Mouse (Mus musculus) brain, embryonic 14.5 days (tissue): ENCODE measurements around the gene Xkr7. TPM values are rescaled to one million over a fixed set of nuclear protein-coding genes. Genes with fewer than 3 reads are reported as not detected.

Source experiments
- DNase-seq: peaks from one replicate; pipeline ENCODE4 v3.0.0-alpha.2; 2011; ENCODE audit warnings: low read depth
- CTCF ChIP-seq: fragments of 200-500 bp; IDR thresholded peaks from 2 replicates; pipeline ENCODE4 v1.5.1; 2012; ENCODE audit warnings: inconsistent platforms, mild to moderate bottlenecking, moderate library complexity, borderline replicate concordance; ENCODE audit not compliant: insufficient read depth, insufficient read length; ENCODE audit errors: extremely low read depth
- POLR2A ChIP-seq: fragments of 200-500 bp; IDR thresholded peaks from 2 replicates; pipeline ENCODE4 v1.6.1; 2012; ENCODE audit warnings: mild to moderate bottlenecking, inconsistent platforms, borderline replicate concordance; ENCODE audit not compliant: poor library complexity, insufficient read depth, insufficient read length, severe bottlenecking; ENCODE audit errors: extremely low read depth
- polyA plus RNA-seq: library from polyadenylated mRNA; depleted of rRNA; stranded (reverse); fragments of >200 nt; gene quantifications from 2 replicates; pipeline ENCODE4 v1.2.3, GENCODE M21; 2012; rRNA removed

Xkr7 gene
- polyA plus RNA-seq, 1 experiment = 18.3 TPM

DNA sequence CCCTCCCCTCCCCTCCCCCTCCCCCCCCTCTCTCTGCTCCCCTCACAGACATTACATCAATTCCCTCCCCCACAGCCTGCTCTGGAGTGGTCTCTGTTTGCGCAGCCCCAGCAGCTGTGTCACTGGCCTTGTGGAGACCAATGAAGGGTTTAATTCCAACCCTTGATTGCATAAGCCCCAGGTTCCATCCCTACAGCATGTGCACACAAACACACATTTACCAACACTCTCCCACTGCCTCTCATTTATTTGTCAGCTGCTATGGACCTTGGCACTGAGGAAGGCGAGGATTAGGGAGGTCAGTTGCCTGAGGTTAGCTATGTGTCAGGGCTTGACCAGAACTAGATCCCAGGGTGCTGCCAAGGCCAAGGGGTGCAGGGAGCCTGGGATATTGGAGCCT lies 44.3 kb downstream of the Xkr7 start:
- peak; percentile 19 for DNase-seq
- no peak for TF ChIP-seq POLR2A
- no peak for TF ChIP-seq CTCF

DNA sequence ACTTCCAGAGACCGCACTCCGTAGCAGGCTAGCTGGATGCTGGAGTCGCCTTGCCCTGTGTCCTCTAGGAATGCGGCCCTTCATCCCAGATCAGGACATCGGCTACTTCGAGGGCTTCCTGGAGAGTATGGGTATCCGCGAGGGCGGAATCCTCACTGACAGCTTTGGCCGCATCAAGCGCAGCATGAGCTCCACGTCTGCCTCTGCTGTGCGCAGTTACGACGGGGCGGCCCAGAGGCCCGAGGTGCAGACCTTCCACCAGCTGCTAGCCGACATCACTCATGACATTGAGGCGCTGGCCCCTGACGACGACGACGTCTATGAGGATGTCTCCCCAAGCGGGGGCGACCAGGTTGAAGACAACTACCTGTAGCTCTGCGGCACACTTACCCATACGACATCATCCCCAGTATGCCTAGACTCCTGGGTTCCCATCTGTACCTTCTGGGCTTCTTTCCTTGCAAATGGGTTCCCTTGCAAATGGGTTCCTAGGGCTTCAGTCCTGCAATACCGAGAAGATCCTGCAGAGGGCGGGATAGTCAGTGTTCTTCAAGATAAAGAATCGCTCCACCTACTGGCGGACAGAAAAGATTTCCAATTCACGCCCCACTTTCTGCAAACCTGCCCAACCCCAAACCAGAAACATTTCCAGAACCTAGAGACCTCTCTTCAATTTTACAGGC lies 49.3 kb downstream of the Xkr7 start:
- DNase-seq = peak; percentile 94

DNA sequence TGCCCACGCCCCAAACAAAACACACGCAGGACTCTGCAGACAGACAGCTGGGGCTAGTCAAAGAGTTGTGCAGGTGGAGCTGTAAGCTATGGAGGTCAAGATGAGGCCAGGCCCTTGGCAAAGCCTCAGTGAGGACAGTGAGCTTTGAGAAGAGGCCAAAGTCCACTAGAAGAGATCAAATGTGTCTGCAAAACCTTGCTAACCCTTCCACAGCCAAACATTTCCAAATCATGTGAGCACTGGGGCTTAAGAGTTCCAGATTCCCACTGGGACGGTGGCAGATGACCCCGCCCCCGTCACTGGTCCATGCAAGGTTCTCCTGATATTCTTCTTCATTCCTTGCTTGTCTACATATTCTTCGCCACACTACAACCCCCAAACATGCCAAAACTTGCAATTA lies 50.2 kb downstream of the Xkr7 start:
- no peak for TF ChIP-seq POLR2A
- TF ChIP-seq CTCF = no peak
- no peak for DNase-seq

More for the DNA sequence above, 49.3 kb downstream of the Xkr7 start:
- TF ChIP-seq CTCF (peak; percentile 94), POLR2A (no peak)

- DNase-seq = no peak
- TF ChIP-seq CTCF = no peak
- no peak for TF ChIP-seq POLR2A
Measured at GRCm38 (mm10) chr2:153083275-153083674, 51.6 kb downstream of the Xkr7 start.

DNA sequence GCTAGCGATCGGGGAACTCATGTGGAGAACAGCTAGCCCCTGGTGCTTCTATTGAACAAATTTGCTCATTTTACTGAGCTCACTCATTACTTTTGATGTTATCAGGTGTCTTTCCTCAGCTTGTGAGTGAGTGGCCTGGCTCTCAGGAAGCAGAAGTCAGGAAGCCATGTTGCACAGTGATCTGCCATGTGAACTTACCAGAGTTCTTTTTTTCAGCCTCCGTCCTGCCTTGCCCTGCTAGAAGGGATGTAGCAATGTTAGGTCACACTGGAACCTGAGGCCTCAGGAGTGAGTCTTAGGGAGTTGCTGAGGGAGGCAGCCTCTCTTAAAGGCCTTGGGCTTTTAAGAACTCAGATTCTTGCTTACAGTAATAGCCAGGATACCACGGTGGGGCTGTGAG lies 52.2 kb downstream of the Xkr7 start:
- TF ChIP-seq POLR2A (no peak), CTCF (no peak)
- no peak for DNase-seq

DNA sequence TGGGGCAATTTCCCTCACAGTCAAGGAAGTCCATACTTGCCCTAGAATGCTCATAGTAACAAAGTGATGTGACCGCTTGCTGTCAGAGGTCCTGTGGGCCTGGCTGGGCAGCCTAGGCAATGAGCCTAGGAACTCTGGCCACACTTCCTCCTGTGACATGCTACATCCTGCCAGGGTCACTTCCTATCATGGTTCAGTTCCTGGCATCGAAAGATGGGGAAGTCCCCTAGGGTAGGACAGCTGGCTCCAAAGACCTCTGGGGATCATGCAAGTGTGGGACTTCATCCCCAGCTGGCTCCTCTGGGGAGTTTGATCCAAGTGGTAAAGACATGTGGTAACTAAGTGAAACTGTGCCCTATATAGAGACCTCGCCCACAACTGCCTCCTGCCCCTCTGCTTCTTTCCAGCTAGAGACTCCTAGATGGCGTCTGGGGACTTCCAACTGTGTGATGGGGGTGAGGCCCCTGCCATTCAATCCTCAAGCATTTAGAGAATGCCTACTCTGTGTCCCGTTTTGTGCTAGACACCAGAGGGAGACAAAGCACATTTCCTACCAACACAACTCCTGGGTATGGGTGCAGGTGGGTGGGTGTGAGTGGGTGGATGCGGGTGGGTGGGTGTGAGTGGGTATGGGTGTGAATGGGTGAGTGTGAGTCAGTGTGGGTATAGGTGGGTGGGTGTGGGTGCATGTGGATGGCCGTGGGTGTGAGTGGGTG lies 52.8 kb downstream of the Xkr7 start:
- no peak for DNase-seq
- no peak for TF ChIP-seq CTCF
- TF ChIP-seq POLR2A = no peak

GRCm38 (mm10) chr2:153085556-153085955 lies 53.9 kb downstream of the Xkr7 start:
- no peak for TF ChIP-seq POLR2A
- no peak for TF ChIP-seq CTCF
- DNase-seq = no peak

DNA sequence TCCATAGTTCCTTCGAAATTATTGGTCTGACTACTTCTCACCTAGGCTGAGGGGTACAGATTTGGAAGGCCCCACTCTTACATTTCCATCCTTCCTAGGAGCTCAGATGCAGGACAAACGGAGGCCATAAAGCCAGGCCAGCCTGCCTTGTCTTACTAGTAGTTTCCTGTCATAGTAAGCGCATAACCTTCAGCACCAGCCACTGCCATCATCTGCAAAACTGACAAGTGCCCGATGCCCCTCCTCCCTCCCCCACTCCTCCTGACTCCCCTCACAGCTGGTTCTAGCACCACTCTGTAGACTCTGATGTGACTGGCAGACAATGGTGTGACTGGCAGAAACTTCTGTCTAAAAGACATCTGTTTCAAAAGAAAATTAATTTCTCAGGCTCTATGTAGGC lies 54.5 kb downstream of the Xkr7 start:
- no peak for DNase-seq

DNA sequence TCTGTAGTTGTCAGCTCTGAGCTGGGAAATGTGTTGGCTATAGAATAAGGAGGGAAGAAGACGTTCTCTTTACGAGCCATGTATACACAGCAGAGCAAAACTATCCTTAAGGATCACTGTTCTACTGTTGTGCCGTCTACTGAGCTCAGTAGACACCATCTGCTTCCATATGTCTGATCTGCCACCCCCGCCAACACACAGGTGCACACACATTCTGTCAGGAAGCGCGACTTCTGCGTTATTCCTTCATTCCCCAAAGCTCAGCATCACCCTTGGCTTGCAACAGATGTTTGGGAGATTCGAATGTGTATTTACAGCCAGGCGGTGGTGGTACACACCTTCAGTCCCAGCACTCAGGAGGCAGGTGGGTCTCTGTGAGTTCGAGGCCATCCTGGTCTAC lies 55.4 kb downstream of the Xkr7 start:
- TF ChIP-seq POLR2A (no peak), CTCF (no peak)
- peak; percentile 38 for DNase-seq

More for the DNA sequence above, 54.5 kb downstream of the Xkr7 start:
- TF ChIP-seq POLR2A (no peak), CTCF (no peak)

GRCm38 (mm10) chr2:153089316-153089715 lies 57.7 kb downstream of the Xkr7 start:
- DNase-seq = no peak
- TF ChIP-seq CTCF (no peak), POLR2A (no peak)

- DNase-seq = no peak
- TF ChIP-seq CTCF = no peak
- TF ChIP-seq POLR2A = no peak
Measured at GRCm38 (mm10) chr2:153090551-153091165, 59.0 kb downstream of the Xkr7 start.

Other genes starting within 250 kb of the Xkr7 start
- gene Bcl2l1, start 200.1 kb upstream of the Xkr7 start, polyA plus RNA-seq = 116 and 129 TPM in 2 replicates
- gene Tpx2, start 183.9 kb upstream of the Xkr7 start, polyA plus RNA-seq = 20.8 and 28.8 TPM in 2 replicates
- not detected in 2 replicates for gene Mylk2, start 120.5 kb upstream of the Xkr7 start, polyA plus RNA-seq
- gene Foxs1, start 98.6 kb upstream of the Xkr7 start, polyA plus RNA-seq = 4.6 and 5.4 TPM in 2 replicates
- gene Dusp15, start 80.2 kb upstream of the Xkr7 start, polyA plus RNA-seq = 20.6 and 23.9 TPM in 2 replicates
- gene Ttll9, start 69.4 kb upstream of the Xkr7 start, polyA plus RNA-seq = 4.5 and 5.8 TPM in 2 replicates
- 121 and 131 TPM in 2 replicates for gene Pdrg1, start 16.4 kb upstream of the Xkr7 start, polyA plus RNA-seq
- gene Ccm2l, start 34.1 kb downstream of the Xkr7 start, polyA plus RNA-seq = 8.3 and 8.8 TPM in 2 replicates
- 1.6 and 2.3 TPM in 2 replicates for gene Hck, start 76.6 kb downstream of the Xkr7 start, polyA plus RNA-seq
- 52.8 and 67.5 TPM in 2 replicates for gene Tm9sf4, start 129.5 kb downstream of the Xkr7 start, polyA plus RNA-seq
- gene Tspyl3, start 193.6 kb downstream of the Xkr7 start, polyA plus RNA-seq = 32.2 and 33.5 TPM in 2 replicates
- gene Plagl2, start 209.6 kb downstream of the Xkr7 start, polyA plus RNA-seq = 8.7 and 14.5 TPM in 2 replicates
- 26.4 and 27.1 TPM in 2 replicates for gene Pofut1, start 209.7 kb downstream of the Xkr7 start, polyA plus RNA-seq